Comparison of ENCODE assay signal across 8 mouse cellular contexts in genomic region chr6:136553767-136554569, GRCm38 (mm10). TPM values are rescaled to one million over a fixed set of nuclear protein-coding genes. Genes with fewer than 3 reads are reported as not detected.
A peak's percentile ranks its signal among the peaks of the same experiment; 100 is the strongest.
DNase-seq lines count a peak whose midpoint lies in the region; ATAC-seq and TF ChIP-seq lines count a peak whose summit lies in the region.

No protein-coding gene starts in this region.

- TF ChIP-seq POLR2A in spleen, adult 2 months (IDR thresholded peaks at IDR 0.05; ENCODE audit: low read depth, low read length), result no peak

- peaks cover 12% of the 10 kb centered on the region for H3K4me1 ChIP-seq in spleen, adult 2 months (ENCODE audit: control insufficient read depth, insufficient read depth, insufficient read length)

- H3K27me3 ChIP-seq in spleen, adult 2 months (ENCODE audit: control insufficient read depth, insufficient read depth, low read length), result no peaks in the 10 kb centered on the region

- TF ChIP-seq CTCF in spleen, adult 2 months (IDR thresholded peaks at IDR 0.05; ENCODE audit: extremely low read depth, insufficient read depth, insufficient read length, insufficient replicate concordance), result no peak

- no peak overlapping the region for H3K4me3 ChIP-seq in spleen, adult 2 months (ENCODE audit: extremely low read depth, insufficient read depth, insufficient read length)

- DNase-seq in adrenal gland, adult 8-10 months, result peak; percentile 54
- DNase-seq in adrenal gland, adult 18-20 months (ENCODE audit: low spot score in 2 of 2), result no peak
- peak; percentile 42 to 56 for DNase-seq in CD8-positive naive resting alpha-beta T cell, adult 2 months (ENCODE audit: low read depth in 2 of 2, low spot score in 2 of 2)
- DNase-seq in cerebellum, postnatal 10 days, result peak; percentile 57 to 73
- DNase-seq in kidney, adult 9 months, result peak; percentile 67
- DNase-seq in lung, postnatal 25 days (ENCODE audit: low spot score), result peak; percentile 87
- DNase-seq in spleen, adult 2 months (ENCODE audit: low read depth in 1 of 2, low spot score in 2 of 2), result peak; percentile 50 to 87

- peaks cover 6% of the 10 kb centered on the region; the same call in 1 of the 2 replicates for H3K36me3 ChIP-seq in spleen, adult 2 months (ENCODE audit: control insufficient read depth, insufficient read depth, low read length)

- no peak overlapping the region for H3K27ac ChIP-seq in spleen, adult 2 months (ENCODE audit: insufficient read depth, low read length)

- 26% methylated on average over 11 of the region's 11 CpGs for WGBS in spleen, adult 2 months

- ATAC-seq in granulocyte monocyte progenitor cell, adult 5-6 weeks (replicated peaks; ENCODE audit: poor library complexity, severe bottlenecking), result peak; percentile 86

RNA-seq across cellular contexts. Expression of gene Atf7ip, which starts 48.0 kb away (rescaled TPM):
- 100 to 1,000 TPM in 2 of 4 experiments, 10 to 100 TPM in 2; 79.2 to 127 (median 99.1) TPM for total RNA-seq in adrenal gland, adult 8-10 months (2022)
- 10 to 100 TPM; 34.9 to 50.4 TPM for total RNA-seq in adrenal gland, adult 18-20 months (2021)
- total RNA-seq in granulocyte monocyte progenitor cell, adult 5-6 weeks (2014; fragmentation: Nextera tagmentation), result 94.1 and 126 TPM in 2 replicates
- total RNA-seq in granulocyte monocyte progenitor cell, adult 5-6 weeks (2017), result 32.3 and 43.4 TPM in 2 replicates
- 30.3 and 32.5 TPM in 2 replicates for polyA plus RNA-seq in spleen, adult 2 months (2012; rRNA removed)

Comparison
In these comparisons a context has a peak if more than half of its experiments do, and no peak if none do; other contexts are left out.
1. DNase-seq: peak in adrenal gland, adult 8-10 months (single experiment), CD8-positive naive resting alpha-beta T cell, adult 2 months (2 of 2), cerebellum, postnatal 10 days (2 of 2), kidney, adult 9 months (single experiment), lung, postnatal 25 days (single experiment) and spleen, adult 2 months (2 of 2); none in adrenal gland, adult 18-20 months (0 of 2).